Mouse (Mus musculus): ENCODE results near the gene Apmap. TPM values are rescaled to one million over a fixed set of nuclear protein-coding genes. Genes with fewer than 3 reads are reported as not detected.
"Not testable (repeated sequence)": the region's sequence is repeated elsewhere in the genome, so short reads cannot be mapped to it uniquely, and the experiment has no call there.

Apmap gene
- polyA plus RNA-seq, 1 experiment from 2014 or later = 28.4 TPM

DNA sequence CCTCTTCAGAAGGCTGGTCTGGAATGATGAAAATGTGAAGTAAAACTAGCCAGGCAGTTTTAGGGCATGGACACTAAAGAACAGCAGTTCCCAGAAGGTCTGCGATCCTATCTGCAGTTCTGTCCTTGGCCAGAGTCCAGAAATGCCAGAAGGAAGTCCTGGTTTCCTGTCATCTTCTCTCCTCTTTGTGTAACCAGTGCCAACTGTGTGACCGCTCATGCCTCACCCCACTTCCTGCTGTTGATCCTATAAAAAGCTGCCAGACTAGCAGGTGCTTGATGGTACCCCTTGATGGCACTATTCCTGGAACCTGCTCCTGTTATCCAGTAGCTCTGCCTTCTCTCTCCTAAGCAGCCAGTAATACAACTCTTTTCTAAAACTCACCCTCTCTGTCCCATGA, 41.3 kb downstream of the Apmap start:
- H3K4me3 ChIP-seq = no peak overlapping the region
- WGBS = 81% methylated on average over 2 of the region's 2 CpGs
- no peak for ATAC-seq (ENCODE audit: low FRiP score, low read depth)

DNA sequence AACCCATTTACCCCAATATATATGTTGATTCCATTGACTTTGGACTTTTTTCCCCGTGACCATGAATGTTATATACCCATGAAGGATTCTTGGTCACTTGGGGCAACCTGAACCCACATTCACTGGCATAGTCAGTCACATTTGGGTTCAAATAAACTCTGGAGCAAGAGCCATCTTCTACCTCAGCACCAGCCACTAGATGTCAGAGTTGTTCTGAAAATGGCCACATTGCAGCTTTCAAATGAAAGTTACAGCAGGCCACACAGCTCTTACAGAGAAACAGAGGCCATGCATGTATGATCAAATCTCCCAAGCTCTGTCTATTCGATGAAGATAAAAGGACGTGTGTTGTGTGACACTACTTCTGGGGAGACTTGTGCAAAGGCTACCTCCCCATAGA, 49.8 kb downstream of the Apmap start:
- H3K36me3 ChIP-seq = no peaks in the 10 kb centered on the region
- H3K9me3 ChIP-seq = no peaks in the 10 kb centered on the region
- no peak overlapping the region for H3K4me3 ChIP-seq
- no peaks in the 10 kb centered on the region for H3K4me1 ChIP-seq
- whole genome bisulfite sequencing = 52% methylated on average over 3 of the region's 3 CpGs
- ATAC-seq (ENCODE audit: low FRiP score, low read depth) = no peak
- no peaks in the 10 kb centered on the region for H3K27me3 ChIP-seq
- H3K4me2 ChIP-seq (replicated peaks) = no peak overlapping the region
- H3K27ac ChIP-seq = no peak overlapping the region
- no peak overlapping the region for H3K9ac ChIP-seq

More for the DNA sequence above, 41.3 kb downstream of the Apmap start:
- Histone ChIP-seq H3K9ac (no peak overlapping the region), H3K4me2 (replicated peaks) (no peak overlapping the region), H3K36me3 (no peaks in the 10 kb centered on the region), H3K4me1 (no peaks in the 10 kb centered on the region), H3K9me3 (no peaks in the 10 kb centered on the region), H3K27me3 (no peaks in the 10 kb centered on the region), H3K27ac (no peak overlapping the region)

GRCm38 (mm10) chr2:150549576-150549975, 58.8 kb downstream of the Apmap start:
- not testable (repeated sequence) for ATAC-seq (ENCODE audit: low FRiP score, low read depth); H3K4me2 ChIP-seq (replicated peaks); H3K9me3 ChIP-seq; H3K36me3 ChIP-seq; H3K4me1 ChIP-seq; H3K9ac ChIP-seq; H3K4me3 ChIP-seq; H3K27me3 ChIP-seq; H3K27ac ChIP-seq
- 79% methylated on average over 10 of the region's 10 CpGs for WGBS

Other genes with a start within 250 kb of the Apmap start
- gene 3300002I08Rik, start 245.8 kb downstream of the Apmap start, polyA plus RNA-seq (2015; fragmentation: Nextera tagmentation; extraction: Ambion mirVana) = 9.4 and 11.7 TPM in 2 replicates
- 9.2 and 10.7 TPM in 2 replicates for gene Zfp442, start 157.1 kb downstream of the Apmap start, polyA plus RNA-seq (2015; fragmentation: Nextera tagmentation; extraction: Ambion mirVana)
- gene Zfp345, start 123.5 kb downstream of the Apmap start, polyA plus RNA-seq (2015; fragmentation: Nextera tagmentation; extraction: Ambion mirVana) = 0.15 TPM in 1 of 2 replicates, not detected in the other
- gene Cst7, start 38.2 kb downstream of the Apmap start, polyA plus RNA-seq (2015; fragmentation: Nextera tagmentation; extraction: Ambion mirVana) = 0.45 and 1.0 TPM in 2 replicates
- gene Acss1, start 59.9 kb upstream of the Apmap start, polyA plus RNA-seq (2015; fragmentation: Nextera tagmentation; extraction: Ambion mirVana) = 4.1 and 4.5 TPM in 2 replicates
- 0.04 TPM in 1 of 2 replicates, not detected in the other for gene Vsx1, start 80.8 kb upstream of the Apmap start, polyA plus RNA-seq (2015; fragmentation: Nextera tagmentation; extraction: Ambion mirVana)
- gene Entpd6, start 140.5 kb upstream of the Apmap start, polyA plus RNA-seq (2015; fragmentation: Nextera tagmentation; extraction: Ambion mirVana) = 29.3 and 29.9 TPM in 2 replicates
- 95.7 and 107 TPM in 2 replicates for gene Pygb, start 178.2 kb upstream of the Apmap start, polyA plus RNA-seq (2015; fragmentation: Nextera tagmentation; extraction: Ambion mirVana)

Measured in limb, embryonic 13.5 days (tissue).